Mouse (Mus musculus) liver, postnatal 0 days (tissue): ENCODE measurements around the gene Sh3bp1.

ENCODE experiments used
- CTCF ChIP-seq: sonication (generic); IDR thresholded peaks from 2 replicates; pipeline ENCODE4 v1.5.1; 2016; ENCODE audit warnings: antibody characterized with exemption, low read depth
- EP300 ChIP-seq: IDR thresholded peaks from 2 replicates; pipeline ENCODE4 v1.6.1; 2016; ENCODE audit warnings: antibody characterized with exemption, low read depth, mild to moderate bottlenecking

DNA sequence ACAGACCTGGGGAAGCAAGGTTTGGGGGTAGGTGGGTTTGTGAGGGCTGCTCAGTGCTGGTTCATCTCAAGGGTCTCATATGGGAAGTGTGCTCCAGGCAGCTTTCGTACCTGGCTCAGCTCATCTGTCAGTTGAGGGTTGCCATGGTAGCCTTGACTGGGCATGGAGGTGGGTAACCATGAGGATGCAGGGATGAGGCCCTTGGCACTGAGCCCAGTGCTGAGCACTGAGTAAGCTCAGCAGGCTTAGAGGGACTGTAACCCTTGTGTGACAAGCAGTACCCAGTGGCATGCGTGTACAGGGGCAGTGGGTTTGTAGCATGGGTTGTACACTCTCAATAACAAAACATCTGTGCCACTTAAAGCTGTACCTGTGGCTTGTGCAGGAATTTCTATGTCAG is 38.4 kb downstream of the Sh3bp1 start:
- TF ChIP-seq CTCF (no peak), EP300 (no peak)
